In the genomic region with DNA sequence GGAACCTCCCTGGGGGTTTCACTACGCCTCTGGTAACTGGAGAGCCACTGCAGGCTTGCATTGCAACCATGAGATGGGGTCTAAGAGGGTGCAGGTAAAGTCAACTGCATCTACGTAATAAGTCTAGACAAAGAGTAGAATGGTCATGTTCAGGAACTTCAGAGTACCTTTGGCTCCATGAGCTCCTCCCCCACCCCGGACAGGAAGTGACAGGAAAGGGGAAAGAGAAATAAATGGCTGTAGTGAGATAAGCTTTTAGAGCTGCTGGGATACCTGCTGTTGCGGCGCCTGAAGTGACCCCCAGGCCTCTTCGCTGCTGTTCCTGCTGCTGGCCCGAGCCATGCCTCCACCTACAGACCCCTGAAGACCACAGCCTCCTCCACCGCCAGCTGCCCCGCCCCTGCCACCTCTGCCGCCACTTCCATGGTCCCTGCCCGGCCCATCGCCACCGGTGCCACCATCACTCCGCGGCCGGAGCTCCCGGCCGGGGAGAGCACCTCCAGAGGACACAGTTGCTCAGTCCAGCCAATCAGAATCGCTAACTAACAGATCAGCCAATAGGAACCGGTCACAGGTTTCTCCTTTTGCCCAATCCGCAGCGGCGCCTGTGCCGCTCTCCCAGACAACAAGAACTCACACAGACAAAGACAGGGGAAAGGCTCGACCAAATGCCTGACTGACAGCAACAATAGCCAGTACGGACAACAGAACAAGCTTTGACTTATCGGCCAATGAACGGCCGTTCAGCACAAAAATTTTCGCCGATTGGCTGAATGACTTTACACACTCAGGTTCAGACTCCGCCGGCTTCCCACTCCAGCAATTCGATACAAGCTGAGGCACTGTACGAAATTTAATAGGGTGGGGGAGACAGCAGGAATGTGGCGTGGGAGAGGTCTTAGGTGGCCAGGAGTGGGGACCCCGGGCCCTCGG, we compare ENCODE assay signal across 8 mouse cellular contexts. TPM values are rescaled to one million over a fixed set of nuclear protein-coding genes. Genes with fewer than 3 reads are reported as not detected.
DNase-seq lines count a peak whose midpoint lies in the region; ATAC-seq lines count a peak whose summit lies in the region.

A gene (minus strand): TSS at position 630 of the 933 bp plus-strand sequence.

- H3K9me3 ChIP-seq in hindbrain, embryonic 12.5 days (replicated peaks): no peaks in the 10 kb centered on the region

- under 1% methylated on average over 38 of the region's 38 CpGs for WGBS in hindbrain, embryonic 12.5 days

- peaks cover 29% of the 10 kb centered on the region for H3K36me3 ChIP-seq in hindbrain, embryonic 12.5 days

- peak within 1 kb of the TSS; percentile 99 for H3K27ac ChIP-seq in hindbrain, embryonic 12.5 days

- H3K4me3 ChIP-seq in hindbrain, embryonic 12.5 days: peak within 1 kb of the TSS; percentile 82

- ATAC-seq in hindbrain, embryonic 12.5 days (ENCODE audit: low FRiP score): peak; percentile 94

- H3K4me2 ChIP-seq in hindbrain, embryonic 12.5 days (replicated peaks): peak within 1 kb of the TSS; percentile 95

- peak; percentile 99 for DNase-seq in NIH3T3 (ENCODE audit: low read depth)
- DNase-seq in cerebellum, postnatal 10 days: peak; percentile 93 to 95
- peak; percentile 95 to 98 for DNase-seq in frontal cortex, postnatal 10 days (ENCODE audit: low spot score in 2 of 2)
- peak; percentile 95 to 99 for DNase-seq in layer of hippocampus, postnatal 14 days (ENCODE audit: low spot score in 2 of 2)
- DNase-seq in lung, postnatal 14 days: peak; percentile 91
- DNase-seq in retina, adult 2 months (ENCODE audit: low read depth, low spot score): peak; percentile 97
- DNase-seq in thymus, postnatal 36 days: peak; percentile 86 to 94

- H3K27me3 ChIP-seq in hindbrain, embryonic 12.5 days: no peaks in the 10 kb centered on the region

- H3K9ac ChIP-seq in hindbrain, embryonic 12.5 days: peak within 1 kb of the TSS; percentile 97

- H3K4me1 ChIP-seq in hindbrain, embryonic 12.5 days: peaks cover 64% of the 10 kb centered on the region

RNA-seq across cellular contexts. Expression of the gene that starts here (rescaled TPM):
- polyA plus RNA-seq in hindbrain, embryonic 12.5 days (2016; fragmentation: Nextera tagmentation; extraction: Ambion mirVana): 206 and 212 TPM in 2 replicates
- total RNA-seq in layer of hippocampus, postnatal 14 days (2021): 10 to 100 TPM; 66.7 to 72.6 TPM

Comparison
In these comparisons a context has a peak if more than half of its experiments do, and no peak if none do; other contexts are left out.
1. Peak in every context shown above with its lines: DNase-seq, ATAC-seq, H3K4me3 ChIP-seq and H3K27ac ChIP-seq.